Mouse (Mus musculus) gastrocnemius, adult 18-20 months (tissue): ENCODE measurements around the gene Acsf2. TPM values are rescaled to one million over a fixed set of nuclear protein-coding genes. Genes with fewer than 3 reads are reported as not detected.
A peak's percentile ranks its signal among the peaks of the same experiment; 100 is the strongest.
"Not testable (repeated sequence)": the region's sequence is repeated elsewhere in the genome, so short reads cannot be mapped to it uniquely, and the experiment has no call there.

Experiments used
- DNase-seq: peaks from one replicate; pipeline ENCODE4 v3.0.0; 2021; ENCODE audit warnings: low spot score
- long read RNA-seq, 2 experiments: library from polyadenylated mRNA; stranded (forward); transcript quantifications; one replicate each; pipeline ENCODE4 v2.0.0; 2021
- total RNA-seq, 2 experiments: library from RNA; stranded (reverse); gene quantifications; 2 replicates each; pipeline ENCODE4 v1.2.3; 2021

The Acsf2 gene
- total RNA-seq: 1 to 10 TPM; 1.6 to 2.1 TPM
- long read RNA-seq, experiment 1, partial matches to known transcripts: 2 of 2 reads
- long read RNA-seq, experiment 1, other reads (novel, unspliced or antisense): 0 of 2 reads
- long read RNA-seq, experiment 2, partial matches to known transcripts: 1 of 2 reads
- long read RNA-seq, experiment 2, other reads (novel, unspliced or antisense): 0 of 2 reads

- peak; percentile 67 for DNase-seq
Observed at GRCm38 (mm10) chr11:94601321-94602281, at the start of gene Acsf2. Gene Acsf2 (minus strand): TSS chr11:94601871.

GRCm38 (mm10) chr11:94651241-94651640 lies 49.6 kb upstream of the Acsf2 start:
- not testable (repeated sequence) for DNase-seq

GRCm38 (mm10) chr11:94646457-94646856 lies 44.8 kb upstream of the Acsf2 start:
- no peak for DNase-seq

GRCm38 (mm10) chr11:94644461-94645219 lies 43.0 kb upstream of the Acsf2 start:
- DNase-seq: no peak

- no peak for DNase-seq
Observed at GRCm38 (mm10) chr11:94634431-94634830, 32.8 kb upstream of the Acsf2 start.

GRCm38 (mm10) chr11:94632988-94633387 lies 31.3 kb upstream of the Acsf2 start:
- no peak for DNase-seq

GRCm38 (mm10) chr11:94631969-94632368 lies 30.3 kb upstream of the Acsf2 start:
- DNase-seq: no peak

- DNase-seq: peak; percentile 46
Observed at GRCm38 (mm10) chr11:94630199-94631011, 28.7 kb upstream of the Acsf2 start.

- DNase-seq: no peak
Observed at GRCm38 (mm10) chr11:94629884-94630198, 28.2 kb upstream of the Acsf2 start.

GRCm38 (mm10) chr11:94629199-94629883 lies 27.7 kb upstream of the Acsf2 start, which contains the start of gene Lrrc59:
Gene Lrrc59 (plus strand): TSS chr11:94629767.
- peak; percentile 96 for DNase-seq

GRCm38 (mm10) chr11:94622162-94622561 lies 20.5 kb upstream of the Acsf2 start:
- no peak for DNase-seq

GRCm38 (mm10) chr11:94621458-94621852 lies 19.8 kb upstream of the Acsf2 start:
- no peak for DNase-seq

- DNase-seq: no peak
Observed at GRCm38 (mm10) chr11:94620766-94621457, 19.2 kb upstream of the Acsf2 start.

GRCm38 (mm10) chr11:94617646-94618045 lies 16.0 kb upstream of the Acsf2 start:
- DNase-seq: no peak

- no peak for DNase-seq
Observed at GRCm38 (mm10) chr11:94615494-94615893, 13.8 kb upstream of the Acsf2 start.

- DNase-seq: no peak
Observed at GRCm38 (mm10) chr11:94614603-94615002, 12.9 kb upstream of the Acsf2 start.

- DNase-seq: no peak
Observed at GRCm38 (mm10) chr11:94610744-94611740, 9.4 kb upstream of the Acsf2 start.

GRCm38 (mm10) chr11:94602356-94602955 lies 785 bp upstream of the Acsf2 start:
- no peak for DNase-seq
